Mouse (Mus musculus): ENCODE results near the gene Numb.

- TF ChIP-seq E2F4 (IDR thresholded peaks at IDR 0.05; ENCODE audit: borderline replicate concordance, low read depth, low read length) = no peak
- no peak for TF ChIP-seq ETS1 (IDR thresholded peaks at IDR 0.05; ENCODE audit: low read depth, low read length)
- no peak for TF ChIP-seq GABPA (IDR thresholded peaks at IDR 0.05; ENCODE audit: low read depth, low read length)
- TF ChIP-seq CTCF (IDR thresholded peaks at IDR 0.05 in 2 of 3, conservative IDR thresholded peaks at IDR 0.05 in 1 of 3; ENCODE audit: control insufficient read depth in 1 of 3, insufficient read depth in 1 of 3, low read depth in 2 of 3, low read length in 3 of 3, poor library complexity in 1 of 3, severe bottlenecking in 1 of 3) = no peak
Measured at GRCm38 (mm10) chr12:83949776-83950492, 28.2 kb upstream of the Numb start.

All from MEL (cell line).